ENCODE assay signal across 25 mouse cellular contexts in genomic region chr3:121634963-121635362, GRCm38 (mm10). TPM values are rescaled to one million over a fixed set of nuclear protein-coding genes. Genes with fewer than 3 reads are reported as not detected.
DNase-seq lines count a peak whose midpoint lies in the region; ATAC-seq lines count a peak whose summit lies in the region.
"Had no signal": no experiment of that assay in that cellular context is flagged by ENCODE, and none has a peak within 500 bp of the region (broad histone marks: within the 10 kb centered on the region; RNA-seq: fewer than 3 reads in every experiment).

No protein-coding gene starts in this region.

- WGBS in kidney, embryonic 16.5 days = 72% methylated on average over 3 of the region's 3 CpGs
- 76% methylated on average over 3 of the region's 3 CpGs for WGBS in intestine, embryonic 16.5 days

- H3K9ac ChIP-seq in kidney, embryonic 16.5 days (replicated peaks; ENCODE audit: low read length) = no peak overlapping the region
- no peak overlapping the region for H3K9ac ChIP-seq in intestine, embryonic 16.5 days (ENCODE audit: low read depth, low read length)
- H3K9ac ChIP-seq: embryonic facial prominence, embryonic 12.5 days; forebrain, embryonic 13.5 days; liver, embryonic 14.5 days; midbrain, embryonic 12.5 days; neural tube, embryonic 15.5 days had no signal

- peak overlapping the region; percentile 66 for H3K27ac ChIP-seq in kidney, embryonic 16.5 days (ENCODE audit: low read length)
- H3K27ac ChIP-seq in intestine, embryonic 16.5 days (ENCODE audit: low read length) = no peak overlapping the region
- H3K27ac ChIP-seq: embryonic facial prominence, embryonic 12.5 days; forebrain, embryonic 13.5 days; hindbrain, postnatal 0 days; left cerebral cortex, adult 2 months; liver, embryonic 14.5 days; midbrain, embryonic 12.5 days; neural tube, embryonic 15.5 days; stomach, postnatal 0 days had no signal

- H3K4me1 ChIP-seq in kidney, embryonic 16.5 days (ENCODE audit: insufficient read depth, low read length) = peaks cover 11% of the 10 kb centered on the region; the same call in 1 of the 2 replicates
- H3K4me1 ChIP-seq in intestine, embryonic 16.5 days (ENCODE audit: control insufficient read depth, insufficient read depth, low read length) = no peaks in the 10 kb centered on the region
- H3K4me1 ChIP-seq: forebrain, embryonic 13.5 days; midbrain, embryonic 12.5 days; neural tube, embryonic 15.5 days had no signal

- no peaks in the 10 kb centered on the region for H3K9me3 ChIP-seq in kidney, embryonic 16.5 days (ENCODE audit: low read length)
- H3K9me3 ChIP-seq in intestine, embryonic 16.5 days (ENCODE audit: control insufficient read depth, low read length) = no peaks in the 10 kb centered on the region
- H3K9me3 ChIP-seq: embryonic facial prominence, embryonic 12.5 days; forebrain, embryonic 13.5 days; G1E; midbrain, embryonic 12.5 days; neural tube, embryonic 15.5 days had no signal

- H3K36me3 ChIP-seq in kidney, embryonic 16.5 days (ENCODE audit: insufficient read depth, low read length) = no peaks in the 10 kb centered on the region
- H3K36me3 ChIP-seq in intestine, embryonic 16.5 days (ENCODE audit: control insufficient read depth, insufficient read depth, low read length) = no peaks in the 10 kb centered on the region
- H3K36me3 ChIP-seq: embryonic facial prominence, embryonic 12.5 days; G1E; midbrain, embryonic 12.5 days; neural tube, embryonic 15.5 days had no signal

- peak; percentile 81 for ATAC-seq in kidney, embryonic 16.5 days (ENCODE audit: low FRiP score, low TSS enrichment)
- ATAC-seq in intestine, embryonic 16.5 days = no peak
- ATAC-seq: activated CD4-positive, CD25-positive, alpha-beta regulatory T cell, adult 4 months; forebrain, embryonic 13.5 days; hindbrain, postnatal 0 days had no signal

- peak; percentile 49 to 72 for DNase-seq in kidney, adult 8-10 months
- no peak for DNase-seq in kidney, postnatal 25 days
- peak; percentile 58 for DNase-seq in 3T3-L1 (ENCODE audit: low read depth, low spot score)
- peak; percentile 52 for DNase-seq in Muller cell, postnatal 12 days (ENCODE audit: inconsistent ontology term)
- DNase-seq in ovary, postnatal 36 days (ENCODE audit: low spot score) = no peak
- DNase-seq: cerebellum, adult 11-12 months; thymus, adult 2 months had no signal

- no peak overlapping the region for H3K4me3 ChIP-seq in kidney, embryonic 16.5 days (ENCODE audit: low read length)
- H3K4me3 ChIP-seq in intestine, embryonic 16.5 days (ENCODE audit: low read length) = no peak overlapping the region
- H3K4me3 ChIP-seq: embryonic facial prominence, embryonic 12.5 days; erythroblast, embryonic 14.5 days; forebrain, embryonic 13.5 days; left cerebral cortex, adult 2 months; midbrain, embryonic 12.5 days; neural tube, embryonic 15.5 days had no signal

- no peak overlapping the region for H3K4me2 ChIP-seq in kidney, embryonic 16.5 days (replicated peaks; ENCODE audit: low read depth, low read length)
- H3K4me2 ChIP-seq in intestine, embryonic 16.5 days (ENCODE audit: low read depth, low read length) = no peak overlapping the region
- H3K4me2 ChIP-seq: embryonic facial prominence, embryonic 12.5 days; forebrain, embryonic 13.5 days; heart, embryonic 11.5 days; midbrain, embryonic 12.5 days; neural tube, embryonic 15.5 days had no signal

- no peaks in the 10 kb centered on the region for H3K27me3 ChIP-seq in kidney, embryonic 16.5 days (ENCODE audit: insufficient read depth, low read length)
- H3K27me3 ChIP-seq in intestine, embryonic 16.5 days (replicated peaks; ENCODE audit: control insufficient read depth, insufficient read depth, low read length) = no peaks in the 10 kb centered on the region
- H3K27me3 ChIP-seq: CH12.LX; embryonic facial prominence, embryonic 12.5 days; forebrain, embryonic 13.5 days; midbrain, embryonic 12.5 days; neural tube, embryonic 15.5 days had no signal

RNA-seq across cellular contexts. Expression of gene 4930432M17Rik, which starts 35.6 kb away (rescaled TPM):
- polyA plus RNA-seq in kidney, embryonic 16.5 days (2015; fragmentation: Nextera tagmentation; extraction: Ambion mirVana) = not detected in 2 replicates
- polyA plus RNA-seq in intestine, embryonic 16.5 days (2015; fragmentation: Nextera tagmentation; extraction: Ambion mirVana) = not detected in 2 replicates
- polyA plus RNA-seq: activated CD4-positive, CD25-positive, alpha-beta regulatory T cell, adult 4 months; embryonic facial prominence, embryonic 12.5 days; erythroblast, embryonic 14.5 days; forebrain, embryonic 13.5 days; G1E; gonadal fat pad, adult 2 months; heart, embryonic 11.5 days; hindbrain, embryonic 11.5 days; hindbrain, postnatal 0 days; limb, embryonic 14.5 days; liver, embryonic 14.5 days; midbrain, embryonic 12.5 days; neural tube, embryonic 15.5 days; stomach, postnatal 0 days; thymus, adult 2 months had no signal

Comparison
In these comparisons a context has a peak if more than half of its experiments do, and no peak if none do; other contexts are left out.
1. DNase-seq: peak in kidney, adult 8-10 months (2 of 2), 3T3-L1 (single experiment) and Muller cell, postnatal 12 days (single experiment); none in kidney, postnatal 25 days (0 of 2) and ovary, postnatal 36 days (single experiment).